Mouse (Mus musculus) adrenal gland (tissue): ENCODE measurements at regions not wholly inside any gene's neighbourhood (a gene's known extent, or its start where the extent isn't known, plus 50 kb on each side); places are given as distances from the start of the nearest gene placed in this dataset.

Source experiments
- intact Hi-C: fragments of 180-260 bp; cut with DNase I; formaldehyde crosslinking; loops from one replicate; pipeline ENCODE4 v1.15.1; 2025

GRCm38 (mm10) chr12:27143310-27143709 is 199.1 kb downstream of the Sox11 start:
- intact Hi-C loops = no loop called here

GRCm38 (mm10) chr12:27140335-27140702 is 202.1 kb downstream of the Sox11 start:
- intact Hi-C loops = loop anchor here (2.0 kb wide), 1 partner anchor 20 kb away; no protein-coding TSS in a partner anchor

GRCm38 (mm10) chr12:27139683-27140334 is 202.6 kb downstream of the Sox11 start:
- intact Hi-C loops = loop anchor here (2.0 kb wide), 1 partner anchor 21 kb away; no protein-coding TSS in a partner anchor

- intact Hi-C loops = no loop called here
These were observed 203.4 kb downstream of the Sox11 start for GRCm38 (mm10) chr12:27138663-27139633.

- intact Hi-C loops = no loop called here
These were observed 206.3 kb downstream of the Sox11 start for GRCm38 (mm10) chr12:27135997-27136559.

GRCm38 (mm10) chr12:27130544-27130943 is 211.8 kb downstream of the Sox11 start:
- intact Hi-C loops = no loop called here

- intact Hi-C loops = no loop called here
These were observed 215.2 kb downstream of the Sox11 start for GRCm38 (mm10) chr12:27127054-27127605.

GRCm38 (mm10) chr12:27118581-27118980 is 223.8 kb downstream of the Sox11 start:
- intact Hi-C loops = no loop called here

GRCm38 (mm10) chr12:27115392-27115791 is 227.0 kb downstream of the Sox11 start:
- intact Hi-C loops = no loop called here

- intact Hi-C loops = no loop called here
These were observed 237.3 kb downstream of the Sox11 start for GRCm38 (mm10) chr12:27104925-27105571.

GRCm38 (mm10) chr12:27102996-27103395 is 239.4 kb downstream of the Sox11 start:
- intact Hi-C loops = no loop called here

GRCm38 (mm10) chr12:27089206-27089605 is 253.2 kb downstream of the Sox11 start:
- intact Hi-C loops = no loop called here

GRCm38 (mm10) chr12:27085890-27086289 is 256.5 kb downstream of the Sox11 start:
- intact Hi-C loops = no loop called here

GRCm38 (mm10) chr12:27083645-27084550 is 258.5 kb downstream of the Sox11 start:
- intact Hi-C loops = no loop called here

GRCm38 (mm10) chr12:27083089-27083488 is 259.3 kb downstream of the Sox11 start:
- intact Hi-C loops = no loop called here

GRCm38 (mm10) chr12:27082624-27083023 is 259.8 kb downstream of the Sox11 start:
- intact Hi-C loops = no loop called here

GRCm38 (mm10) chr12:27076107-27076738 is 266.2 kb downstream of the Sox11 start:
- intact Hi-C loops = no loop called here

GRCm38 (mm10) chr12:27065011-27065517 is 277.3 kb downstream of the Sox11 start:
- intact Hi-C loops = no loop called here

- intact Hi-C loops = no loop called here
These were observed 278.9 kb downstream of the Sox11 start for GRCm38 (mm10) chr12:27063518-27063917.
